Mouse (Mus musculus): ENCODE measurements around the gene Ly6g6d. TPM values are rescaled to one million over a fixed set of nuclear protein-coding genes. Genes with fewer than 3 reads are reported as not detected.

Gene Ly6g6d
- polyA plus RNA-seq, 1 experiment from 2014 or later: 4.4 TPM

GRCm38 (mm10) chr17:35102299-35102698 lies 24.4 kb upstream of the Ly6g6d start:
- WGBS: 50% methylated on average over 8 of the region's 8 CpGs
- Histone ChIP-seq H3K27ac (ENCODE audit: low read length) (peak overlapping the region; percentile 54), H3K27me3 (ENCODE audit: insufficient read depth, low read length) (no peaks in the 10 kb centered on the region), H3K36me3 (ENCODE audit: insufficient read depth, low read length) (peaks cover 49% of the 10 kb centered on the region), H3K4me1 (ENCODE audit: insufficient read depth, low read length) (peaks cover 42% of the 10 kb centered on the region), H3K9ac (replicated peaks; ENCODE audit: low read length) (peak overlapping the region; percentile 37; the same call in 1 of the 2 replicates), H3K4me2 (replicated peaks; ENCODE audit: low read depth, low read length) (no peak overlapping the region), H3K4me3 (ENCODE audit: low read length) (no peak overlapping the region), H3K9me3 (ENCODE audit: low read length) (no peaks in the 10 kb centered on the region)
- 0 out of 2 replicates have a peak, but pooled peaks have one; percentile 1 for ATAC-seq (ENCODE audit: low FRiP score, low TSS enrichment)

- Histone ChIP-seq H3K27ac (ENCODE audit: low read length) (peak overlapping the region; percentile 54), H3K4me2 (replicated peaks; ENCODE audit: low read depth, low read length) (no peak overlapping the region), H3K9me3 (ENCODE audit: low read length) (no peaks in the 10 kb centered on the region), H3K4me1 (ENCODE audit: insufficient read depth, low read length) (peaks cover 39% of the 10 kb centered on the region), H3K4me3 (ENCODE audit: low read length) (no peak overlapping the region), H3K27me3 (ENCODE audit: insufficient read depth, low read length) (no peaks in the 10 kb centered on the region), H3K9ac (replicated peaks; ENCODE audit: low read length) (no peak overlapping the region), H3K36me3 (ENCODE audit: insufficient read depth, low read length) (peaks cover 60% of the 10 kb centered on the region)
- 68% methylated on average over 11 of the region's 11 CpGs for WGBS
- ATAC-seq (ENCODE audit: low FRiP score, low TSS enrichment): no peak
Measured at GRCm38 (mm10) chr17:35101161-35101560, 23.3 kb upstream of the Ly6g6d start.

- peaks cover 65% of the 10 kb centered on the region for H3K36me3 ChIP-seq (ENCODE audit: insufficient read depth, low read length)
- no peak overlapping the region for H3K4me3 ChIP-seq (ENCODE audit: low read length)
- H3K27me3 ChIP-seq (ENCODE audit: insufficient read depth, low read length): no peaks in the 10 kb centered on the region
- no peaks in the 10 kb centered on the region for H3K9me3 ChIP-seq (ENCODE audit: low read length)
- WGBS: 48% methylated on average over 10 of the region's 10 CpGs
- no peak overlapping the region for H3K4me2 ChIP-seq (replicated peaks; ENCODE audit: low read depth, low read length)
- H3K27ac ChIP-seq (ENCODE audit: low read length): peak overlapping the region; percentile 31; the same call in 1 of the 2 replicates
- peaks cover 34% of the 10 kb centered on the region for H3K4me1 ChIP-seq (ENCODE audit: insufficient read depth, low read length)
- ATAC-seq (ENCODE audit: low FRiP score, low TSS enrichment): peak; percentile 40
- no peak overlapping the region for H3K9ac ChIP-seq (replicated peaks; ENCODE audit: low read length)
Measured at GRCm38 (mm10) chr17:35100196-35100765, 22.4 kb upstream of the Ly6g6d start.

GRCm38 (mm10) chr17:35097164-35097655 lies 19.3 kb upstream of the Ly6g6d start:
- 72% methylated on average over 12 of the region's 12 CpGs for WGBS
- Histone ChIP-seq H3K4me1 (ENCODE audit: insufficient read depth, low read length) (peaks cover 33% of the 10 kb centered on the region), H3K27ac (ENCODE audit: low read length) (no peak overlapping the region), H3K9ac (replicated peaks; ENCODE audit: low read length) (peak overlapping the region; percentile 35; the same call in 1 of the 2 replicates), H3K36me3 (ENCODE audit: insufficient read depth, low read length) (peaks cover 74% of the 10 kb centered on the region), H3K4me2 (replicated peaks; ENCODE audit: low read depth, low read length) (no peak overlapping the region), H3K9me3 (ENCODE audit: low read length) (no peaks in the 10 kb centered on the region), H3K4me3 (ENCODE audit: low read length) (no peak overlapping the region), H3K27me3 (ENCODE audit: insufficient read depth, low read length) (no peaks in the 10 kb centered on the region)
- ATAC-seq (ENCODE audit: low FRiP score, low TSS enrichment): no peak

GRCm38 (mm10) chr17:35096597-35096996 lies 18.7 kb upstream of the Ly6g6d start:
- no peak overlapping the region for H3K27ac ChIP-seq (ENCODE audit: low read length)
- peaks cover 72% of the 10 kb centered on the region for H3K36me3 ChIP-seq (ENCODE audit: insufficient read depth, low read length)

GRCm38 (mm10) chr17:35094475-35095365 lies 16.9 kb upstream of the Ly6g6d start:
- Histone ChIP-seq H3K4me1 (ENCODE audit: insufficient read depth, low read length) (peaks cover 23% of the 10 kb centered on the region), H3K9me3 (ENCODE audit: low read length) (no peaks in the 10 kb centered on the region), H3K27ac (ENCODE audit: low read length) (no peak overlapping the region), H3K4me3 (ENCODE audit: low read length) (no peak overlapping the region), H3K36me3 (ENCODE audit: insufficient read depth, low read length) (peaks cover 60% of the 10 kb centered on the region), H3K27me3 (ENCODE audit: insufficient read depth, low read length) (no peaks in the 10 kb centered on the region), H3K4me2 (replicated peaks; ENCODE audit: low read depth, low read length) (no peak overlapping the region), H3K9ac (replicated peaks; ENCODE audit: low read length) (no peak overlapping the region)
- 90% methylated on average over 15 of the region's 15 CpGs for WGBS
- no peak for ATAC-seq (ENCODE audit: low FRiP score, low TSS enrichment)

More at GRCm38 (mm10) chr17:35096597-35096996, 18.7 kb upstream of the Ly6g6d start:
- Histone ChIP-seq H3K27me3 (ENCODE audit: insufficient read depth, low read length) (no peaks in the 10 kb centered on the region), H3K4me3 (ENCODE audit: low read length) (no peak overlapping the region), H3K4me1 (ENCODE audit: insufficient read depth, low read length) (peaks cover 28% of the 10 kb centered on the region), H3K9ac (replicated peaks; ENCODE audit: low read length) (peak overlapping the region; percentile 35; the same call in 1 of the 2 replicates), H3K4me2 (replicated peaks; ENCODE audit: low read depth, low read length) (no peak overlapping the region), H3K9me3 (ENCODE audit: low read length) (no peaks in the 10 kb centered on the region)
- ATAC-seq (ENCODE audit: low FRiP score, low TSS enrichment): no peak
- WGBS: 78% methylated on average over 12 of the region's 12 CpGs

- H3K9ac ChIP-seq (replicated peaks; ENCODE audit: low read length): no peak overlapping the region
- H3K4me1 ChIP-seq (ENCODE audit: insufficient read depth, low read length): peaks cover 23% of the 10 kb centered on the region
- H3K4me3 ChIP-seq (ENCODE audit: low read length): no peak overlapping the region
- WGBS: 75% methylated on average over 14 of the region's 14 CpGs
- H3K27me3 ChIP-seq (ENCODE audit: insufficient read depth, low read length): no peaks in the 10 kb centered on the region
- H3K36me3 ChIP-seq (ENCODE audit: insufficient read depth, low read length): peaks cover 48% of the 10 kb centered on the region
- H3K4me2 ChIP-seq (replicated peaks; ENCODE audit: low read depth, low read length): no peak overlapping the region
- H3K9me3 ChIP-seq (ENCODE audit: low read length): no peaks in the 10 kb centered on the region
- ATAC-seq (ENCODE audit: low FRiP score, low TSS enrichment): no peak
- H3K27ac ChIP-seq (ENCODE audit: low read length): peak overlapping the region; percentile 53; the same call in 1 of the 2 replicates
Measured at GRCm38 (mm10) chr17:35092403-35093198, 14.7 kb upstream of the Ly6g6d start.

GRCm38 (mm10) chr17:35090166-35090932 lies 12.5 kb upstream of the Ly6g6d start:
- Histone ChIP-seq H3K9ac (replicated peaks; ENCODE audit: low read length) (peak overlapping the region; percentile 91), H3K27ac (ENCODE audit: low read length) (peak overlapping the region; percentile 97; the same call in 1 of the 2 replicates), H3K9me3 (ENCODE audit: low read length) (no peaks in the 10 kb centered on the region), H3K36me3 (ENCODE audit: insufficient read depth, low read length) (peaks cover 29% of the 10 kb centered on the region), H3K4me2 (replicated peaks; ENCODE audit: low read depth, low read length) (peak overlapping the region; percentile 81), H3K4me1 (ENCODE audit: insufficient read depth, low read length) (peaks cover 21% of the 10 kb centered on the region), H3K27me3 (ENCODE audit: insufficient read depth, low read length) (no peaks in the 10 kb centered on the region), H3K4me3 (ENCODE audit: low read length) (peak overlapping the region; percentile 73)
- ATAC-seq (ENCODE audit: low FRiP score, low TSS enrichment): no peak
- whole genome bisulfite sequencing: 61% methylated on average over 8 of the region's 8 CpGs
